Mouse (Mus musculus) leukemia stem cell, adult 10-12 weeks (primary cell): ENCODE results near the gene Prame. TPM values are rescaled to one million over a fixed set of nuclear protein-coding genes. Genes with fewer than 3 reads are reported as not detected.

Experiments used
- polyA plus RNA-seq: library from polyadenylated mRNA; stranded (reverse); fragments of >175 nt; gene quantifications from 2 replicates; pipeline ENCODE4 v1.2.3, GENCODE M21; 2012; ENCODE audit warnings: low replicate concordance

Prame gene
- polyA plus RNA-seq, result not detected in 2 replicates

GRCm38 (mm10) chrX:135627605-135628004 is at the start of gene Prame:
TSS of gene Prame (minus strand) at chrX:135627705.

GRCm38 (mm10) chrX:135598677-135599076 is 28.8 kb downstream of the Prame start, which contains the start of gene Nxf7:
TSS of gene Nxf7 (minus strand) at chrX:135598777.

Other genes starting within 250 kb of the Prame start
- not detected in 2 replicates for gene Gm7903, start 193.9 kb downstream of the Prame start, polyA plus RNA-seq
- gene AV320801, start 133.1 kb downstream of the Prame start, polyA plus RNA-seq, result not detected in 2 replicates
- not detected in 2 replicates for gene Nxf7, start 28.9 kb downstream of the Prame start, polyA plus RNA-seq
- gene Tcp11x2, start 66.1 kb upstream of the Prame start, polyA plus RNA-seq, result not detected in 2 replicates
- gene Tmsb15a, start 97.6 kb upstream of the Prame start, polyA plus RNA-seq, result not detected in 2 replicates
- gene Armcx5, start 115.0 kb upstream of the Prame start, polyA plus RNA-seq, result 0.29 and 0.56 TPM in 2 replicates
- 0.51 and 23.4 TPM in 2 replicates for gene Gprasp1, start 115.0 kb upstream of the Prame start, polyA plus RNA-seq
- 0.97 and 1.9 TPM in 2 replicates for gene Bhlhb9, start 169.9 kb upstream of the Prame start, polyA plus RNA-seq
- 0.89 TPM in 1 of 2 replicates, not detected in the other for gene Gprasp2, start 211.3 kb upstream of the Prame start, polyA plus RNA-seq